Mouse (Mus musculus) heart, postnatal 0 days (tissue): ENCODE data around the gene Mxi1. TPM values are rescaled to one million over a fixed set of nuclear protein-coding genes. Genes with fewer than 3 reads are reported as not detected.

ENCODE experiments used
- ATAC-seq: fragments of 200-750 bp; cut with Nextera tagmentation; 2 replicates; pipeline ENCODE4 v1.8.0; 2017; ENCODE audit warnings: low read depth, moderate number of reproducible peaks, moderate library complexity; ENCODE audit not compliant: insufficient read depth
- DNase-seq: peaks from one replicate; pipeline ENCODE4 v3.0.0-alpha.2; 2016; ENCODE audit warnings: low spot score
- H3K27ac ChIP-seq: fragments of 300-500 bp; sonication (generic); 2 replicates; pipeline ENCODE4 v1.5.1; 2014; ENCODE audit warnings: low read depth, mild to moderate bottlenecking
- H3K27me3 ChIP-seq: fragments of 300-500 bp; sonication (generic); 2 replicates; pipeline ENCODE4 v1.6.1; 2014; ENCODE audit warnings: low read length, mixed read lengths; ENCODE audit not compliant: control insufficient read depth, insufficient read depth
- H3K36me3 ChIP-seq: fragments of 300-500 bp; sonication (generic); replicated peaks from 2 replicates; pipeline ENCODE4 v1.6.1; 2014; ENCODE audit warnings: low read length, mixed read lengths; ENCODE audit not compliant: control insufficient read depth, insufficient read depth
- H3K4me1 ChIP-seq: fragments of 300-500 bp; sonication (generic); 2 replicates; pipeline ENCODE4 v1.6.1; 2014; ENCODE audit warnings: antibody characterized with exemption; ENCODE audit not compliant: control insufficient read depth, insufficient read depth
- H3K4me2 ChIP-seq: fragments of 300-500 bp; sonication (generic); 2 replicates; pipeline ENCODE4 v1.6.1; 2014; ENCODE audit warnings: low read depth, mild to moderate bottlenecking, low read length, moderate library complexity
- H3K4me3 ChIP-seq: fragments of 300-500 bp; sonication (generic); 2 replicates; pipeline ENCODE4 v1.5.1; 2014; ENCODE audit warnings: low read depth, low read length
- H3K9ac ChIP-seq: fragments of 300-500 bp; sonication (generic); replicated peaks from 2 replicates; pipeline ENCODE4 v1.6.1; 2014; ENCODE audit warnings: low read depth, low read length, mixed read lengths
- H3K9me3 ChIP-seq: fragments of 300-500 bp; sonication (generic); replicated peaks from 2 replicates; pipeline ENCODE4 v1.6.1; 2016; ENCODE audit warnings: low read length; ENCODE audit not compliant: control insufficient read depth
- CTCF ChIP-seq: IDR thresholded peaks from 2 replicates; pipeline ENCODE4 v1.5.1; 2016; ENCODE audit warnings: antibody characterized with exemption, control low read depth, low read depth
- EP300 ChIP-seq: IDR thresholded peaks from 2 replicates; pipeline ENCODE4 v1.6.1; 2016; ENCODE audit warnings: antibody characterized with exemption, low read depth
- WGBS: fragments of 180-500 bp; shearing (Covaris S2); extraction: QIAGEN DNeasy Blood & Tissue Kit; methylation state at CpG from one replicate; pipeline ENCODE4 v1.1.7; 2014; 5-methylcytosine and 5-hydroxymethylcytosine counted together
- polyA plus RNA-seq: library from polyadenylated mRNA; unstranded; fragments of >200 nt; fragmentation: Nextera tagmentation; extraction: Ambion mirVana; gene quantifications from 2 replicates; pipeline ENCODE4 v1.2.1, GENCODE M21; 2015
- total RNA-seq: library from RNA; depleted of rRNA; stranded (reverse); fragments of >200 nt; gene quantifications from 2 replicates; pipeline ENCODE4 v1.2.3, GENCODE M21; 2014; ENCODE audit warnings: low replicate concordance

Gene Mxi1
- total and polyA plus RNA-seq, 2 experiments from 2014 or later: 31.2 to 32.1 TPM

GRCm38 (mm10) chr19:53306706-53307105 is 3.6 kb upstream of the Mxi1 start:
- 40% methylated on average over 11 of the region's 11 CpGs for WGBS
- H3K27ac ChIP-seq: no peak overlapping the region
- H3K9me3 ChIP-seq: no peaks in the 10 kb centered on the region
- no peak overlapping the region for H3K4me3 ChIP-seq
- no peak overlapping the region for H3K4me2 ChIP-seq
- H3K27me3 ChIP-seq: no peaks in the 10 kb centered on the region
- no peaks in the 10 kb centered on the region for H3K36me3 ChIP-seq
- no peak overlapping the region for H3K9ac ChIP-seq
- no peaks in the 10 kb centered on the region for H3K4me1 ChIP-seq
- DNase-seq (no peak), ATAC-seq (no peak)
- no peak for TF ChIP-seq CTCF

- DNase-seq (no peak), ATAC-seq (no peak)
- H3K36me3 ChIP-seq: no peaks in the 10 kb centered on the region
- no peak overlapping the region for H3K9ac ChIP-seq
- WGBS: 55% methylated on average over 6 of the region's 6 CpGs
- no peaks in the 10 kb centered on the region for H3K9me3 ChIP-seq
- no peak overlapping the region for H3K27ac ChIP-seq
- no peak overlapping the region for H3K4me3 ChIP-seq
- no peak overlapping the region for H3K4me2 ChIP-seq
- no peaks in the 10 kb centered on the region for H3K4me1 ChIP-seq
- H3K27me3 ChIP-seq: no peaks in the 10 kb centered on the region
- no peak for TF ChIP-seq EP300
- no peak for TF ChIP-seq CTCF
These were observed 3.1 kb upstream of the Mxi1 start for GRCm38 (mm10) chr19:53307219-53307618.

- no peak for ATAC-seq
- no peak overlapping the region for H3K4me3 ChIP-seq
- 42% methylated on average over 4 of the region's 4 CpGs for WGBS
These were observed 687 bp upstream of the Mxi1 start for GRCm38 (mm10) chr19:53309631-53310030.

GRCm38 (mm10) chr19:53310771-53311523 is 629 bp downstream of the Mxi1 start:
- DNase-seq (peak; percentile 56), ATAC-seq (no peak)
- H3K27me3 ChIP-seq: no peaks in the 10 kb centered on the region
- H3K4me1 ChIP-seq: peaks cover 12% of the 10 kb centered on the region
- peak overlapping the region; percentile 91 for H3K4me2 ChIP-seq
- peak overlapping the region; percentile 87 for H3K9ac ChIP-seq
- H3K4me3 ChIP-seq: peak overlapping the region; percentile 95
- H3K27ac ChIP-seq: peak overlapping the region; percentile 98
- H3K36me3 ChIP-seq: no peaks in the 10 kb centered on the region
- H3K9me3 ChIP-seq: no peaks in the 10 kb centered on the region
- WGBS: under 1% methylated on average over 48 of the region's 48 CpGs
- no peak; the same call in 1 of the 2 replicates for TF ChIP-seq EP300
- no peak for TF ChIP-seq CTCF

More at GRCm38 (mm10) chr19:53309631-53310030, 687 bp upstream of the Mxi1 start:
- DNase-seq: no peak
- Histone ChIP-seq H3K9ac (no peak overlapping the region), H3K4me2 (no peak overlapping the region), H3K27me3 (no peaks in the 10 kb centered on the region), H3K36me3 (no peaks in the 10 kb centered on the region), H3K4me1 (peaks cover 2% of the 10 kb centered on the region), H3K27ac (no peak overlapping the region), H3K9me3 (no peaks in the 10 kb centered on the region)
- no peak for TF ChIP-seq CTCF
- TF ChIP-seq EP300: no peak

- Histone ChIP-seq H3K4me1 (peaks cover 12% of the 10 kb centered on the region), H3K27me3 (no peaks in the 10 kb centered on the region), H3K9me3 (no peaks in the 10 kb centered on the region), H3K36me3 (no peaks in the 10 kb centered on the region), H3K9ac (peak overlapping the region; percentile 87), H3K27ac (peak overlapping the region; percentile 98), H3K4me3 (peak overlapping the region; percentile 95), H3K4me2 (peak overlapping the region; percentile 91)
- DNase-seq: peak; percentile 52
- TF ChIP-seq CTCF (no peak), EP300 (no peak)
- ATAC-seq: no peak
- WGBS: under 1% methylated on average over 37 of the region's 37 CpGs
These were observed 1.4 kb downstream of the Mxi1 start for GRCm38 (mm10) chr19:53311524-53312335.
